Mouse (Mus musculus): ENCODE data around the gene Kcnc1. TPM values are rescaled to one million over a fixed set of nuclear protein-coding genes. Genes with fewer than 3 reads are reported as not detected.
A peak's percentile ranks its signal among the peaks of the same experiment; 100 is the strongest.

The Kcnc1 gene
- 1 to 10 TPM in 1 of 2 experiments, under 1 TPM in 1; 0.63 to 1.7 TPM for total RNA-seq (2021)
- long read RNA-seq, experiment 1 = 0 reads
- long read RNA-seq, experiment 2 = 0 reads

DNA sequence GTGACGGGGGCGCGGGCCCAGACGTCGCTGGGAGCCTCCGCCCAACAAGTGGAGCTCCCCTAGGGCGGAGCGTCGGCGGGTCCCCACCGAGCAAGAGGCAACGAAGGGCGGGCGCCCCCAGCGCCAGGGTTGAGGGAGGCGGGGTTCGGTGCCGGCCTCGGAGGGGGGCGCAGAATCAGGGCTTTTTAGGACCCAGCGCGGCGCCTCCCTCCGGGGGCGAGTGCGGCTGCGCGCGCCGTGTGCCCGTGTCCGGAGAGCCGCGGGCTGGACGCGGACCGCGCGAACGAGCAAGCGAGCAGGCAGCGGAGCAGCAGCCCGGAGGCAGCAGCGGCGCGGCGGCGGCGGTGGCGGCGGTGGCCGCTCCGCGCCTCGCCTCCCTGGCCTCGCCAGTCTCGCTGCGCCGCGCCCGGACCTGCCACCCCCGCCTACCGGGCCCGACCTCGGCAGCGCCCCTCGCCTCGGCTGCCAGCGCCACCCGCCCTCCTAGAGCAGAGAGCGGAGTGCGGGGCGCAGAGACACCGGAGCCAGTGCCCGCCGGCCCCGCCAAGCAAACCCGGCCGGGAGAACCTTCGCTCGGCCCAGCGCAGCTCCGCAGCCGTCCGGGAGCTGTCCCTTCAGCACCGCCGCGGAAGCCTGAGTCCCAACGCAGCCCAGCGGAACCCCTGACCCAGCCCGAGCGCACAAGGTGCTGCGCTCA is at the start of gene Kcnc1:
Gene Kcnc1, plus strand, starts transcription at position 267 of the 697 bp plus-strand sequence.
- DNase-seq = peak; percentile 93

GRCm38 (mm10) chr7:46347692-46348091 is 48.6 kb upstream of the Kcnc1 start:
- no peak for DNase-seq

- DNase-seq = no peak
Measured at GRCm38 (mm10) chr7:46348813-46349212, 47.5 kb upstream of the Kcnc1 start.

GRCm38 (mm10) chr7:46350119-46350702 is 46.1 kb upstream of the Kcnc1 start:
- no peak for DNase-seq

GRCm38 (mm10) chr7:46352748-46353147 is 43.5 kb upstream of the Kcnc1 start:
- DNase-seq = no peak

DNA sequence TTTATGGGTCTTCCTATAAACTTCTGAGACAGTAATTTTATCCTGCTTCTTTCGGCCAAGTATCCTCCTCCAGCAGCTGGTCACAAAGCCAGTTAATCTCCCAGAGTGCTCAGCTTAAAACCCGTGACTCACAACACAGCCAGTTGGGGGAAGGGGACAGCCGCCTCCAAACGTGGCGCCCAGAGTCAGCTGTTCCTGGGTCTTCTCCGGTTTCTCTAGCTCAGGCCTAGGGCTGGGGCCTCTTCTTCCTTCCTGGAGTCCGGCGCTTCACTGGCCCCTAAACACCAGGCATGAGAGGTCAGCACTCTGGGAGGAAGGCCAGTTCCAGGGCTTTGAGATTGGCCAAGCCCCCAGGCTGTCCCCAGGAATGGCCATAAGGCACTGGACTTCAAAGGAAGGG is 43.1 kb upstream of the Kcnc1 start:
- no peak for DNase-seq

- DNase-seq = no peak
Measured at GRCm38 (mm10) chr7:46353875-46354274, 42.4 kb upstream of the Kcnc1 start.

DNA sequence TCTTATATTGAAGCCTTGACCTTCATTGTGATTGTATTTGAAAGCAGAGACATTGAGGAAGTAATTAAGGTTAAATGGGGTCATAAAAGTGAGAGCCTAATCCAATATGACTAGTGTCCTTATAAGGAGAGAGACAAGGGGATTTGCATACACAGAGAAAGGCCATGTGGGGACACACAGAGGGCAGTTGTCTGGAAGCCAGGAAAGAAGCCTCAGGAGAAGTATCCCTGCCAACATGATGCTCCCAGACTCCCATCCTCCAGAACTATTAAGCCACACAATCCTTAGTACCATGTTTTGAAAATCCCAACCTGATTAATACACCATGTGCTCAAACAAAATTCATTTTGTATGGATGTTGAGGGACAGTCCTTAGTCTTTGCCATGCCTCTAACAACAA is 34.5 kb upstream of the Kcnc1 start:
- DNase-seq = no peak

GRCm38 (mm10) chr7:46364154-46364553 is 32.1 kb upstream of the Kcnc1 start:
- DNase-seq = no peak

- DNase-seq = no peak
Measured at GRCm38 (mm10) chr7:46365810-46366209, 30.5 kb upstream of the Kcnc1 start.

DNA sequence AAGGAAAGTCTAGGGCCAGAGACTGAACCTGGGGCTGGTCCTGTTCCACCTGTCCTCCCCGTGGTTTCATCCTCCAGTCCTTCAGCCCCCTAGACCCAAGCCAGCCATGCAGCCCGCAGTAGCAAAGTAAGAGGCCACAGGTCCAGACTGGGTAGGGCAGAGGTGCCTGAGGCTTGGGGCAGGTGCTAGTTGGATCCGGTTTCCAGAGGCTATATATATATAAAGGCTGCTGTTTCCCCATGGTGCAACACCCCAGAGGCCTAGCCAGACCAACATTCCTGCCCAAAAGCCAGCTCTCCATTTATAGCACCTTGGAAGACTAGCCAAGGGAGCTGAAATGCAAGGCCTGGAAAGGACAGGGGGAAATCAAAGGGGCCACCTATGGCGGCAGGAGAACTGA is 25.2 kb upstream of the Kcnc1 start:
- DNase-seq = no peak

DNA sequence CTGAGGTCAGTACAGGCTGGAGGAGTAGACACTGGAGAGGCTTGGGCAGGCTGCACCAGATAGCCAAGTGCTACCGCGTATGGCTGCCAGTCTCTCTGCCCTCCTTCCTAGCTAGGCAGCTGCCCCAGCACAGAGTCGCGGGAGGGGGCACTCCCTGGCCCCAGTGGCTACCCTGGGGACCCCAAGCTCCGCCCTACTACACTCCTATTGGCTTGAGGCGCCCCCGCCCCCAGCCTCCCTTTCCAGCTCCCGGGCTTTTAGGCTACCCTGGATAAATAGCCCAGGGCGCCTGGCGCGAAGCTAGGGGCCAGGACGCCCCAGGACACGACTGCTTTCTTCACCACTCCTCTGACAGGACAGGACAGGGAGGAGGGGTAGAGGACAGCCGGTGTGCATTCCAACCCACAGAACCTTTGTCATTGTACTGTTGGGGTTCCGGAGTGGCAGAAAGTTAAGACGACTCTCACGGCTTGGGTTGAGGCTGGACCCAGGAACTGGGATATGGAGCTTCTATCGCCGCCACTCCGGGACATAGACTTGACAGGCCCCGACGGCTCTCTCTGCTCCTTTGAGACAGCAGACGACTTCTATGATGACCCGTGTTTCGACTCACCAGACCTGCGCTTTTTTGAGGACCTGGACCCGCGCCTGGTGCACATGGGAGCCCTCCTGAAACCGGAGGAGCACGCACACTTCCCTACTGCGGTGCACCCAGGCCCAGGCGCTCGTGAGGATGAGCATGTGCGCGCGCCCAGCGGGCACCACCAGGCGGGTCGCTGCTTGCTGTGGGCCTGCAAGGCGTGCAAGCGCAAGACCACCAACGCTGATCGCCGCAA is 19.9 kb upstream of the Kcnc1 start, which contains the start of gene Myod1:
Gene Myod1, plus strand, starts transcription at position 303 of the 836 bp plus-strand sequence.
- no peak for DNase-seq

DNA sequence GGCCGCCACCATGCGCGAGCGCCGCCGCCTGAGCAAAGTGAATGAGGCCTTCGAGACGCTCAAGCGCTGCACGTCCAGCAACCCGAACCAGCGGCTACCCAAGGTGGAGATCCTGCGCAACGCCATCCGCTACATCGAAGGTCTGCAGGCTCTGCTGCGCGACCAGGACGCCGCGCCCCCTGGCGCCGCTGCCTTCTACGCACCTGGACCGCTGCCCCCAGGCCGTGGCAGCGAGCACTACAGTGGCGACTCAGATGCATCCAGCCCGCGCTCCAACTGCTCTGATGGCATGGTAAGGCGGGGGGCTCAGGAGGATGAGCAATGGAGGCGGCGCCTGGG is 19.3 kb upstream of the Kcnc1 start:
- DNase-seq = peak; percentile 9

DNA sequence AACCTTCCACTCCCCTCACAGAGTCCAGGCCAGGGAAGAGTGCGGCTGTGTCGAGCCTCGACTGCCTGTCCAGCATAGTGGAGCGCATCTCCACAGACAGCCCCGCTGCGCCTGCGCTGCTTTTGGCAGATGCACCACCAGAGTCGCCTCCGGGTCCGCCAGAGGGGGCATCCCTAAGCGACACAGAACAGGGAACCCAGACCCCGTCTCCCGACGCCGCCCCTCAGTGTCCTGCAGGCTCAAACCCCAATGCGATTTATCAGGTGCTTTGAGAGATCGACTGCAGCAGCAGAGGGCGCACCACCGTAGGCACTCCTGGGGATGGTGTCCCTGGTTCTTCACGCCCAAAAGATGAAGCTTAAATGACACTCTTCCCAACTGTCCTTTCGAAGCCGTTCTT is 18.2 kb upstream of the Kcnc1 start:
- DNase-seq = peak; percentile 37

GRCm38 (mm10) chr7:46378983-46379382 is 17.3 kb upstream of the Kcnc1 start:
- DNase-seq = peak; percentile 78

DNA sequence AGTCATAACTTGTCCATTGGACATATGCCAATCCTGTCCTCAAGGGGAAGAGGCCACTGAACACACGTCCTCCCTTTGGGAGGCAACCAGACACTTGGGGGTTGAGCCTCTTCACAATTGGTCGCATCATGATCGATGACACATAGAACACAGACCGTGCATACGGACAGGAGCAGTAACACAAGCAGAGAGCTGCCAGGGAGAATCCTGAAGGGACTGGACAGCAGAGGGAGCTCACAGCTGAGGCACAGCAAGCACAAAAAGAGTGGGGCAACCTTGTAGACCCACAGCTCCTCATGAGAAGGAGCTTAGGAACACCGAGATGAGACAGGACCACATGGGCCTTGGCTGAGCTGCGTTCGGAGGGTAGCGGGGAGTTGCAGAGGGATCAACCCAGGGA is 15.7 kb upstream of the Kcnc1 start:
- DNase-seq = peak; percentile 11

GRCm38 (mm10) chr7:46387430-46387829 is 8.9 kb upstream of the Kcnc1 start:
- no peak for DNase-seq

DNA sequence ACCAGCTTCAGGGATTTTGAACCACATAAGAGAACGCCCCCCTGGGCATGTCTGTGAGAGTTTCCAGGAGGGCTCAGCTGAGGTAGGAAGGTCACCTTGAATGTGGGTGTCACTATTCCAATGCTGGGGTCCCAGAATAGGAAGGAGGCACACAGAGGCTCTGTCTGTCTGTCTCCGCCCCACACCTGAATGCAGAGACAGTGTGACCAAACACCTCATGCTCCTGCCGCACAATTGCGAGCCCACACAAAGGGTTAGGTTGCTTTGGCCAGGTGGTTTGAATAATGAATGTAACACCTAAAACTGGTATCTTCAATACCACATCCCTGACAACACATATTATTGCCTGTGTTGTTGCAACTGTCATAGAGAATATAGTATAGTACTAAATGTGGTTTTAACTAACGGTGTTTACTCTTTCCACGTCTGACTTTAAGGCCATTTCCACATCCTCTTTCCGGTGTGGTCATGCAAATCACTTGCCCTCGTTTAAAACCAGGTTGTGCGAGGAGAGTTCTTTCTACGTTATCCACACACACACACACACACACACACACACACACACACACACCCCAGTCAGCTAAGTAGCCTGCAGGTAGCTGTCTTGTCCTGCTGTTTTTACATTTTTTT is 6.7 kb upstream of the Kcnc1 start:
- no peak for DNase-seq

- DNase-seq = no peak
Measured at GRCm38 (mm10) chr7:46390226-46390625, 6.1 kb upstream of the Kcnc1 start.

DNA sequence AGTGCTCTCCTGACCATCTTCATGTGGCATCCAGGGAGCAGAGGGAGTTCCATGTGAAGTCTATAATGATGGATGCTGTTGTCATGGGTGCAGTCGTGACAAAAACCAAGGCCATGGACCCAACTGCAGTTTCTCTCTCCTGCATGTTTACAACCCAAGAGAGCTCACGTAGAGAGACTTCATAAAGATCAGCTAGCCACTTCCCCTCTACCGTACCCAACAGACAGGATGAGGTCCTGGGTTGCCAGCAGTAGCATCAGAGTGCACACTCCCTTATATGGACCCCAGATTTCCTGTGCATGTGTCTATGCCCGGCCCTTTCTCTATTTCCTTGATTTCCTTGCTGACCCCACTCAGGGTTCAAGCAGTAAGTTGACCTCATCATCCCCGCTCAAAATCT is 4.6 kb upstream of the Kcnc1 start:
- no peak for DNase-seq

GRCm38 (mm10) chr7:46393116-46393515 is 3.2 kb upstream of the Kcnc1 start:
- DNase-seq = peak; percentile 86

GRCm38 (mm10) chr7:46393718-46394511 is 2.4 kb upstream of the Kcnc1 start:
- DNase-seq = no peak

All from adrenal gland, postnatal 10 days (tissue).